Mouse (Mus musculus): ENCODE results near the gene Hsd11b1. TPM values are rescaled to one million over a fixed set of nuclear protein-coding genes. Genes with fewer than 3 reads are reported as not detected.

Gene Hsd11b1
- total and polyA plus RNA-seq, 3 experiments: not detected

DNA sequence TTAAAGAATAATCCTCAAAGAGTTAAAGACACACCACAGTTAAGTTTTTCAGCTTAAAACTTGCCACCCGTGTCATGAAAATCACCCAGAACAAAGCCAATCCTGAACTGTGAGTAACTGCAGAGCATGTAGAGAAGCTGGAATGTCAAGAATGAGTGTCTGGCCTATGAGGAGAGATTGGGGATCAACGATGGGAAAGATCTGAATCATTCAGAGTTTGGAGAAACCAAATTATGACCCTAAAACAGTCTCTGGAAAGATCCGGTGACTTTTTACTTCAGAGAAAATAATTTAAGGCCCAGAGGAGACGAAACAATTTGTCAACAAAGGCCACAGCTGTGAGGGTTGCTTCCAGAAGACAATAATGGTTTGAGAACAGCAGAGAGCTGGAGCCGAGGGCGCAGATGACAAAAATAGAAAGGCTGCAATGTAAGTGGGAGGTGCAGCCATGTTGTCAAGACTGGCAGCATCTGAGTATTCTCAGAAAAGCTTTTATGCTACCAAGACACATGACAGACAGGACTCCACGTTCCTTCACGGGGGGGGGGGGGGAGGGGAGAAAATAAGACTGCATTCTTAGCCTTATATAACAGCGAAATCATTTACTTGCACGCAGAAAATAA is 20.2 kb downstream of the Hsd11b1 start:
- H3K79me2 ChIP-seq (ENCODE audit: control insufficient read depth, insufficient read depth, low read length, poor library complexity): no peaks in the 10 kb centered on the region
- no peaks in the 10 kb centered on the region for H3K9me3 ChIP-seq (replicated peaks; ENCODE audit: insufficient read depth, low read length)
- no peaks in the 10 kb centered on the region for H3K4me1 ChIP-seq (ENCODE audit: control insufficient read depth in 1 of 2, insufficient read depth in 2 of 2, low read length in 2 of 2)
- H3K9ac ChIP-seq (ENCODE audit: control insufficient read depth, low read depth, low read length, poor library complexity, severe bottlenecking): no peak overlapping the region
- TF ChIP-seq MEF2A (IDR thresholded peaks at IDR 0.05; ENCODE audit: extremely low read depth, insufficient replicate concordance, low read depth, low read length, poor library complexity, severe bottlenecking) (no peak), NRF1 (IDR thresholded peaks at IDR 0.05; ENCODE audit: insufficient read depth, low read depth, low read length, poor library complexity, severe bottlenecking) (no peak), USF1 (IDR thresholded peaks at IDR 0.05; ENCODE audit: low read depth, low read length) (no peak), MYB (IDR thresholded peaks at IDR 0.05; ENCODE audit: low read depth, low read length) (no peak), HCFC1 (IDR thresholded peaks at IDR 0.05; ENCODE audit: low read depth, low read length) (no peak), ELF1 (IDR thresholded peaks at IDR 0.05; ENCODE audit: low read depth, low read length) (no peak), ZC3H11A (IDR thresholded peaks at IDR 0.05; ENCODE audit: low read depth, low read length) (no peak), GATA1 (IDR thresholded peaks at IDR 0.05; ENCODE audit: low read depth, low read length) (no peak), JUND (IDR thresholded peaks at IDR 0.05; ENCODE audit: low read depth, low read length) (no peak), KAT2A (conservative IDR thresholded peaks at IDR 0.05; ENCODE audit: low read depth, low read length) (no peak), POLR2A (IDR thresholded peaks at IDR 0.05; ENCODE audit: control insufficient read depth in 1 of 2, insufficient read depth in 1 of 2, low read depth in 1 of 2, low read length in 2 of 2, poor library complexity in 1 of 2) (no peak), TCF12 (IDR thresholded peaks at IDR 0.05; ENCODE audit: low read depth, low read length) (no peak), MAZ (IDR thresholded peaks at IDR 0.05; ENCODE audit: low read depth, low read length) (no peak)
- no peak overlapping the region for H3K4me3 ChIP-seq (ENCODE audit: control insufficient read depth in 1 of 2, insufficient read depth in 1 of 2, low read depth in 2 of 2, low read length in 2 of 2)
- no peak overlapping the region for H3K27ac ChIP-seq (ENCODE audit: control insufficient read depth, low read depth, low read length)
- H3K27me3 ChIP-seq (ENCODE audit: control insufficient read depth in 1 of 2, insufficient read depth in 2 of 2, low read length in 2 of 2): peaks cover 0 to 2% of the 10 kb centered on the region in 2 experiments; a peak in 2 of 4 replicates
- no peak for DNase-seq (ENCODE audit: low read depth, low spot score)
- H3K36me3 ChIP-seq (ENCODE audit: control insufficient read depth in 1 of 2, insufficient read depth in 2 of 2, low read length in 2 of 2): no peaks in the 10 kb centered on the region

DNA sequence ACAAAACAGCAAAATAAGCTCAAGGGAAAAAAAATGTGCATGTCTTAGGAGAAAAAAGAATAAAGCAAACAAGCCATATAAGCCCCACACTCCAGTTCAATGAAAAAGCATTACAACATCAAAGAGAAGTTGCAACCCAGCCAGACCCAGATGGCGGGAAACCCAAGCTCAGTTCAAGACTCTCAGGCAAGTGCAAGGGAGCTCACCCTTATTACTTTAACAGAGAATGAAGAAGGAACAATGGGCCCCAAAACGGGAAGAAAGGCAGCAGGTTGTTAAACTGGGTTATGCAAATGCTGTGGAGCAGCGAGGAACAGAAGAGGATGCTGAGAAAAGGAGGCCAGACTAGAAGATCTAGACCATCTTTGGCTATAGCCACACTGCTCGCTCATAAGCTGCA is 21.0 kb downstream of the Hsd11b1 start:
- TF ChIP-seq MAFK (IDR thresholded peaks at IDR 0.05; ENCODE audit: borderline replicate concordance, low read depth, low read length): no peak
- no peak for TF ChIP-seq MAZ (IDR thresholded peaks at IDR 0.05; ENCODE audit: low read depth, low read length)
- no peak for TF ChIP-seq SIN3A (IDR thresholded peaks at IDR 0.05; ENCODE audit: low read length)
- TF ChIP-seq POLR2AphosphoS5 (IDR thresholded peaks at IDR 0.05; ENCODE audit: borderline replicate concordance, low read depth, low read length): no peak
- TF ChIP-seq HCFC1 (IDR thresholded peaks at IDR 0.05; ENCODE audit: low read depth, low read length): no peak
- no peak for TF ChIP-seq RAD21 (IDR thresholded peaks at IDR 0.05; ENCODE audit: low read depth, low read length)
- TF ChIP-seq MEF2A (IDR thresholded peaks at IDR 0.05; ENCODE audit: extremely low read depth, insufficient replicate concordance, low read depth, low read length, poor library complexity, severe bottlenecking): no peak
- TF ChIP-seq POLR2AphosphoS2 (IDR thresholded peaks at IDR 0.05; ENCODE audit: low read length): no peak
- TF ChIP-seq MYC (IDR thresholded peaks at IDR 0.05; ENCODE audit: low read depth, low read length): no peak
- no peak for TF ChIP-seq GABPA (IDR thresholded peaks at IDR 0.05; ENCODE audit: low read depth, low read length)
- no peak for TF ChIP-seq JUND (IDR thresholded peaks at IDR 0.05; ENCODE audit: low read depth, low read length)
- TF ChIP-seq MYB (IDR thresholded peaks at IDR 0.05; ENCODE audit: low read depth, low read length): no peak
- TF ChIP-seq EP300 (IDR thresholded peaks at IDR 0.05; ENCODE audit: low read depth in 1 of 2, low read length in 2 of 2): no peak
- TF ChIP-seq TAL1 (IDR thresholded peaks at IDR 0.05; ENCODE audit: low read length): no peak
- no peak for TF ChIP-seq ELF1 (IDR thresholded peaks at IDR 0.05; ENCODE audit: low read depth, low read length)
- TF ChIP-seq BHLHE40 (IDR thresholded peaks at IDR 0.05; ENCODE audit: borderline replicate concordance, low read depth, low read length): no peak
- TF ChIP-seq USF2 (IDR thresholded peaks at IDR 0.05; ENCODE audit: borderline replicate concordance in 1 of 2, insufficient read depth in 1 of 2, low read depth in 1 of 2, low read length in 2 of 2): no peak
- no peak for TF ChIP-seq CTCF (IDR thresholded peaks at IDR 0.05 in 2 of 3, conservative IDR thresholded peaks at IDR 0.05 in 1 of 3; ENCODE audit: control insufficient read depth in 1 of 3, insufficient read depth in 1 of 3, low read depth in 2 of 3, low read length in 3 of 3, poor library complexity in 1 of 3, severe bottlenecking in 1 of 3)
- no peak for TF ChIP-seq ZKSCAN1 (IDR thresholded peaks at IDR 0.05; ENCODE audit: low read depth, low read length)
- Histone ChIP-seq H3K36me3 (ENCODE audit: control insufficient read depth in 1 of 2, insufficient read depth in 2 of 2, low read length in 2 of 2) (no peaks in the 10 kb centered on the region), H3K9ac (ENCODE audit: control insufficient read depth, low read depth, low read length, poor library complexity, severe bottlenecking) (no peak overlapping the region), H3K79me2 (ENCODE audit: control insufficient read depth, insufficient read depth, low read length, poor library complexity) (no peaks in the 10 kb centered on the region), H3K4me3 (ENCODE audit: control insufficient read depth in 1 of 2, insufficient read depth in 1 of 2, low read depth in 2 of 2, low read length in 2 of 2) (no peak overlapping the region), H3K27me3 (ENCODE audit: control insufficient read depth in 1 of 2, insufficient read depth in 2 of 2, low read length in 2 of 2) (peaks cover 0 to 2% of the 10 kb centered on the region in 2 experiments; a peak in 2 of 4 replicates), H3K27ac (ENCODE audit: control insufficient read depth, low read depth, low read length) (no peak overlapping the region), H3K9me3 (replicated peaks; ENCODE audit: insufficient read depth, low read length) (no peaks in the 10 kb centered on the region), H3K4me1 (ENCODE audit: control insufficient read depth in 1 of 2, insufficient read depth in 2 of 2, low read length in 2 of 2) (no peaks in the 10 kb centered on the region)
- DNase-seq (ENCODE audit: low read depth, low spot score): no peak

All from MEL (cell line).